Mouse (Mus musculus): ENCODE measurements around the gene D430041D05Rik.

The D430041D05Rik gene

DNA sequence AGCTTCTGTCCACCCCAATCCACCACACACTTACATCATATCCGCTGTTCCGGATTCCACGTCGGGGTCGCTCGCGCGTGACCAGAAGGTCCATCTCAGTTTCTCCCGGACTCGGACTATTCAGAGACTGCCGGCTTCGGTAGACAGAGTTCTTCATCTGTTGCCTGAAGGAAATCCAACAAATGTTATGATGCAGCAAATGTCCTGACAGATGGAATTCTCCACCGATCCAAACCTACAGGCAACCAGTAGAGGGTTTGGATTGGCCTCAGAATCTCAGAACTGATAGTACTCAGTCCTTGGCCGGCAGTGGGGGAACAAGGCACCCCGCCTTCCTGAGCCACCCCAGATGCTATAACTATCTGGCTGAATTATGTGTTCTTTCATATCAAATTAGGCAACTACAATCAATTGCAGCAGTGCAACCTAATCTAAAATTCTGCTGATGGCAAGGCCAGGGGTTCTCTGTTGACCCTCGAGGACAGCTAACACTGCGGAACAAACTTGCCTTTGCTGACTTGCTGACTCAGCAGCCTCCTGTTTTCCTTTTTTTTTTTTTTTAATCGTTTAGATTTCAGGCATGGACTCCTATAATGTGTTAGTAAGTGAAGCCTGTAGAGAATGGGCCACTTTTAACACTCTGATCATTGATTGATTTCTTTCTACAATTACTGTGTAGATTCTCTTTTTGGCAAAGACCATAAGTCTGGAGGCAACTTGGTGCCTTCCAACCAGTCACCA lies 218.2 kb downstream of the D430041D05Rik start:
- no peak for DNase-seq (ENCODE audit: low spot score in 2 of 2)

DNA sequence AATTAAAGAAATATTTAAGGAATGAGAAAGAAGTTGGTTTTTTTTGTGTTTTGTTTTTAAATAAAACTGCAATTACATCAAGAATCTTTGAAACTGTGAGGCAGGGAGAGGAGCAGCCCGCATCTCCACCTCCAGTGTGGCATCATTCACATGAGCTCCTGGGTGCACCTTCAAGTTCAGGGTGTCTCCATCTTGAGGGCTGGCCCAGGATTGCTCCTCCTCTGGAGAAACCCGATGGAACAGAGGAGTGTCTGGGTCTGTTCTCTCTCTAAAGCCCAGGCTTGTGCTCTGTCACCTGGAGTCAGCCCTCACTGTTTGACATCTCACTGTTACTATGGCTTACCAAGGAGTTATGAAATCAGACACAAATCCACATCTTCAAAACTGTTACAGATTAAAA lies 219.1 kb downstream of the D430041D05Rik start:
- DNase-seq (ENCODE audit: low spot score in 2 of 2), result no peak

DNA sequence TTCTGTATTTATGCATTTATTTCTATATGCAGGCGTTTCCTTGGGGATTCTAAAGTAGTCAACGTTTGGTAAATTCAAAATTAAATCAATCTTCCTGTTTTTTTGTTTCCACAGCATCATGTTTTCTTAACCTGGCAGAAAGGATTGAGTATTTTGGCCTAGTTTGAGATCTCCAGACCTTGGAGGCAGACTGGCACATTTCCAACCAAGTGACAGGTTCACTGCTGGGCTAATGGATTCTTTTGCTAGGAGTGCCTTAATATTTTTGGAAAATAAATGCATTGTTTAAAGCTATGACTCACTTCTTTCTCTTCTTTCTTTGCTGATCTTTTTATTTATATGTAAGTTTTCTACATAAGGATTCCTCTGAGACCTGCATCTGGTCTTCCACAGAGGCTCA lies 222.0 kb downstream of the D430041D05Rik start:
- no peak for DNase-seq (ENCODE audit: low spot score in 2 of 2)

DNA sequence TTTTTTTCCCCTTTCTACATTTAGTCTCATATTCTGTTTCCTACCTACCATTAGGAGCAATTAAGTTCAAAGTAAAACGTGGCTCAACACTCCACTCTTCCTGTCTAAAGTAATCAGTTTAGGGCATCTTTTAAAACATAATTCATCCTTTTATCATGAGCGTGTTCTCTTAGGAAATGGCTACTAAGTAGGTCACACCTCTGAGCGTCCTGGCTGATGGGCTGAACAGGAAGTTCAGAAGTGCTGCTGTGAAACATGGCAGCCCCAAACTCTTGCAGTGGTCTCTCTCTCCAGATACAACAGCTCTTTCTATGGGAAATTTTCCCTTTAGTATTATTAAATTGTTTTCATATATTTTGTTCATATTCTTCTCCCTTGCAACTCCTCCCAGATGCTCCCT lies 223.7 kb downstream of the D430041D05Rik start:
- DNase-seq (ENCODE audit: low spot score in 2 of 2), result no peak

DNA sequence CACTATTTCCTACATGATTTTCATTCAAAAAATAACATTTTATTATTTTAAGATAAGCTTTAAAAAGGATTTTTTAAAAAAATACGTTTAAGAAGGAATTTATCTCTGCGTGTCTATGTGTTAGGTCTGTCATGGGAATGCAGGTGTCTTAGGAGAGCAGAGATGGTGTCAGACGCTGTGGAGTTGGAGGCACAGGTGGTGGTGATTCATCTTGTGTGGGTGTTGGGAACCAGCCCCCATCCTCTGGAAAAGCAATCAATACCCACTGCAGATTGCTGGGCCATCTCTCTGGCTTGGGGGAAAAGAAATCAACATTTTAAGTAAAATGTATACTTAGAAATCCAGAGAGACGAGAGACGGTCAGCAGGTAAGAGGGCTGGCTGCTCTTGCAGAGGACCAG lies 225.2 kb downstream of the D430041D05Rik start:
- DNase-seq (ENCODE audit: low spot score in 2 of 2), result no peak

DNA sequence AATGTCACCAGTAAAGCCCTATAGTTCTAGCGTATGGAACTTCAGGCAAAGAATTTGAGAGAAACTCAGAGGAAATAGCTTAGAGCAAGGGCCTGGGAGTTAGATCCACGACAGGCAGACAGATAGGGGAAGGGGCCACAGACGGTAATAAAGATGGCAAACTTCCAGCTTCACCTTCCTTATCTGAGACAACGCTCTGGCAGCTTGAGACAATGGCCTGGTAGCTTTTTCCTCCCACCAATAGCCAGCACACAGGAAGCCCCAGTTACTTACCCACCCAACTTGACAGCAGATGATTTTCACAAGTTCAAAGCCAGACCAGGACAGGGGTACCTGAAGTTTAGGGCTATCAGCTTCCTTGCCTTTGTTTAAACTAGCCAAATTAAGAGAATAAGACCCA lies 226.5 kb downstream of the D430041D05Rik start:
- no peak for DNase-seq (ENCODE audit: low spot score in 2 of 2)

DNA sequence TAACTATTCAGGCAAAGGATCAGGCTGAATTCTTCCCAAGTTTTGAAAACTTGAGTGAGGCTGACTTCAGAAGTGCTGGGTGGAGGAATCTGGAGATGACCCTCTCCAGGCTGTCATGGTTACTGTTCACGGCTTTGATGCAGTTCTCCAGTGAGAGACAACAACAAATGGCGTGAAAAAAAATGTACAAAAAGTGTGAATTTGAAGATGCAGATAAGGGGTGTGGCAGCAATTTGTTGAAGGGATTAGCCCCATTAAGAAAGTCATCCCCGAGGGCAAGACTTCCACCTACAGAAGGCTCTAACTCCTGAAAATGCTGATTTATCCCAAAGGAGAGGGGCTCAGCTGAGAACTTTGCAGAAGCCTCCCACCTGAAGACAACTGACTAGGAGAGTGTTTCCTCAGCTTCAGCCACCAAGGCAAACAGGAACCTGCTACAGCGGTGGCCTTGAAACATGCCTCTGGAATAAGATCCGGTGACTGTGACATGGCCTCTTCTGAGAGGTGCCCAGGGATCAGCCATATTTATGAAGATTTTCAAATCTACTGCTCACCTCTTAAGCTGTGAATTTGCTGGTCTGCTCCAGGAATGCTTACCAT lies 227.5 kb downstream of the D430041D05Rik start:
- no peak for DNase-seq (ENCODE audit: low spot score in 2 of 2)

DNA sequence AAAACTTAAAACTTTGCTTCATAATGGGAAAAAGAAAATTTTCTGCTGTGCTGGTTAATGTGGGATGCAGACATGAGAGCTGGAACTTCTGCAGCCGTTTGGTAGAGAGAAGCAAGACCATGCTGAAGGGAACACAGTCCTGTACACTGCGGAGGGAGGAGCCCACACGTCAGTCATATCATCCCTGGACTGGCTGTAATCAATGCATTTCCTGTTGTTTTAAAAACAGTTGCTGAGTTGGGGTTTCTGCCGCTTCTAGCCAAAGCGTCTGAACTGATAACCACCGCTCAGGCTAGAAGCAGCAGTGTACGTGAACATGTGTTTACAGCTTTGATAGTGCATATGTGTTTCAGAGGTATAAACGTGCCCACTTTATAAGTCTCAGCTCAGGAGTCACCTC lies 231.2 kb downstream of the D430041D05Rik start:
- DNase-seq (ENCODE audit: low spot score in 2 of 2), result no peak

DNA sequence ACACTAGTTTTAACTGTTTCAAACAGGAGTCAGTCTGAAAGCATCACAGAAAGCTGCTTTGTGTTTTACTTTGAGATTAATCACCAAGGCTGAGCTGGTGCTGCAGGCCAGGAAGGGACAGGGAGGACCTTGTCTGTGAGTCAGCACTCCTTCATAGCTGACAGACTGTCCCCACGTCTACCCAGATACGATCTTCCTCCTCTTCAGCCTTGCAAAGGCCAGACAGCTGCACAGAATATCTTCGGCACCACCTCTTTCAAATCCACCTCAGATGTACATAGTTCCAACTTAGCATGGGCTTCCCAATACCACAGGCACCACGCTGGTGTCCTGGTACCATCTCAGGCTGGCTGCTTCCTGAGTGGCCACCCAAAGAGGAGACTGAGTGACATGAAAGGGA lies 232.6 kb downstream of the D430041D05Rik start:
- no peak for DNase-seq (ENCODE audit: low spot score in 2 of 2)

DNA sequence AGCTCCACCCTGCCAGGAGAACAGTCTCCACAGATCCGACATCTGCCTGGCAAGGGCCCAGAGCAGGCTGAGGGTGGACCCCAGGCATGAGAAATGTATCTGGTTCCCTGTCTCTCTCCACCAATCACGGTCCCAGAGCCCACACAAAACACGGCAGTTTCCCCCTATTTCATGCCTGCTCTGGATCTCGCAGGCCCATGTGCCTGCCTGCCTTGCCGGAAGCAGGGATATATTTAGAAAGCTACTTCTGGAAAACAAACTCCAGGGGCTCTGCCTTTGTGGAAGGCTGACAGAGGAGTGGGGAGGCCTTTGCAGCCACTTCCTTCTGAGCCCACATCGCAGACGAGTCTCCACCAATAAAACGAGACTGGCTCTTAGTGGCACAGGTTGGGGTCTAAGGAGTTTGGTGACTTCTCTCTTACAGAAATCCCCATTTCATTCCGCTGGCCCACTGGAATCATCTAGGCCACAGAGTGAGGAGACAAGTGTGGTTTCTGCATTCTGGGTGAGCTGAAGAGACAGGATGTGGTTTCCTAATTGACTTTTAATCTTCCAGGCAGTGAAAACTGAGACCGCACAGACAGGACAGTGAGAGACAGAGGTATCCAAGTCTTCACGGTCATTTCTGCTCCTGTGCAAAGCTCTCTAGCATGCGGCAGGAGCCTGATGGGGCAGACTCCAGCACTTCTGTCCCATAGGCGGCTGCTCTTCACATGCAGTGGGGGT lies 233.7 kb downstream of the D430041D05Rik start:
- no peak for DNase-seq (ENCODE audit: low spot score in 2 of 2)

DNA sequence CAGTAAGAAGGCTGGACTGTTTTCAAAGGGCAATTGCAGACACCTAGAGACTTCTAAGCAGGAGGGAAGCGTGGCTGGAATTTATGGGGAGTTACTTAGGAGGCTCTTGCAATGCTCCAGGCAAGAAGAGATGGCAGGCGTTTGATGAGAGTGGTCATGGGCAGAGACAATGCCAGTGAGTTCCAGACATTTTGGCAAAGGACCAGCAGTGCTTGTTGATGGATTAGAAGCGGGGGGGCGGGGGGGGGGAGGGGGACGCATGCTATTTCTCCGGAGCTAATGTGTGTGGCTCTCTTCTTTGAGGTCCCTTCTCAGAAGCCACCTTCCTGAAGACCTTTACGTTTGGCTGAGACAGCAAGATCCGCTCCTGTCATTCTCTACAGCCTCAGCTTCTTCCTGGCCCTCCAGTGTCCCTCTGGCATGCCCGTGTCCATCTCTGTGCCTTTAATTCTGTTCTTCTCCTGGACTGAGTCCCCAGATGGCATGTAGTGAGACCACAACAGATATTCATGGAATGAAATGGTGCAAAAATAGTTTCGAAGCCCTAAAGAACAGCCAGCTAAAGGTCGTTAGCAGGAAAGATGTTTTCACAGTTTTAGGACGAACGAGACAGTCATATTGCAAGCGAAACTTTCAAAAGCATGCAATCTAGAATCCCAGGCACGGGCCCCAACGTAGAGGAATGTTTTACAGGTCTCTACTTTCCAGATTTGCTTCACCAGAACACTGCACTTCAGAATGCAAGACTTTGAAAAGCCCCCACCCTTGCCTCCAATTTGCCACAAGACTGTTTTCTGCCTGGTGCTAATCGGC lies 234.4 kb downstream of the D430041D05Rik start:
- DNase-seq (ENCODE audit: low spot score in 2 of 2), result no peak

DNA sequence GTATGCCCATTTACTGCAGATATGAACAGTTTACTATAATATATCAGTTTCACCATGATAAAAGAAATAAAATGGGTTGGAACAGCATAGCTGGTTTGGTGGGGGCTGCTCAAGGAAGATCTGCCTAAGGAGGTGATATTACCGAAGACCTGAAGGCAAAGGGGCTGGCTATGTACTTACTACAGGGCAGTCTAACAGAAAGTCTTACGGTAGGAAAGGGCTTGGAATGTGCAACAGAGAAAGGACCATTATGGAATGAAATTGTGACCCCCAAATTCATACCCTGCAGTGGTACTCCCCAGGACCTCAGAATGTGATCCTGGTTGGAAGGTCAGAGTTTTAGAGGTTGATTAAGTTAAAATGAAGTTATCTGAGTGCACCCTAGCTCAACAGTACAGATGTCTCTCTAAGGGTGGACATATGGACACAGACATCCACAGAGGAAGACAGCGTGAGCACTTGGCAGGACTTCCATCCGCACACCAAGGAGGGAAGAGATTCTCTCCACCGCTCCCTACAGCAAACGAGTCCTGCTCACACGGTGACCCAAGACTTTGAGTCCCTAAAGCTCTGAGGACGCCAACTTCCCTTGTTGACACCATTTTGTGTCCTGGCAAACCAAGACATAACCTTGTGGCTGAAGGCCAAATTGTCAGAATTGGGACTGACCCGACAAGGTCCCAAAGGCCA lies 235.2 kb downstream of the D430041D05Rik start:
- DNase-seq (ENCODE audit: low spot score in 2 of 2), result no peak

DNA sequence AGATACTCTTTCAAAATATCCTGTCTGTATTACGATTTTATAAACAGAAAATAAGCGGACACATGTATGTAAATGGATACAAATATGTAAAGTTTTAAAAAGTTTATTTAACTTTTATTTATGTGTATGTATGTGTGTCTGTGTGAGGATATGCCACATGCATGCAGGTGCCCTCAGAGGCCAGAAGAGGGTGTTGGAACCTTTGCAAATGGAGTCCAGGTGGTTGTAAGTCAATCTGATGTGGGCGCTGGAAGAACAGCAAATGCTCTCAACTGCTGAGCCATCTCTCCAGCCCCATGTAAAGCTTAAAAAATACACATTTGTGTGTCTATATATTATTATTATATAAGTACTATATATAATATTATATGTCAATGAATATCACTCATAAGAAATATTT lies 237.4 kb downstream of the D430041D05Rik start:
- no peak for DNase-seq (ENCODE audit: low spot score in 2 of 2)

DNA sequence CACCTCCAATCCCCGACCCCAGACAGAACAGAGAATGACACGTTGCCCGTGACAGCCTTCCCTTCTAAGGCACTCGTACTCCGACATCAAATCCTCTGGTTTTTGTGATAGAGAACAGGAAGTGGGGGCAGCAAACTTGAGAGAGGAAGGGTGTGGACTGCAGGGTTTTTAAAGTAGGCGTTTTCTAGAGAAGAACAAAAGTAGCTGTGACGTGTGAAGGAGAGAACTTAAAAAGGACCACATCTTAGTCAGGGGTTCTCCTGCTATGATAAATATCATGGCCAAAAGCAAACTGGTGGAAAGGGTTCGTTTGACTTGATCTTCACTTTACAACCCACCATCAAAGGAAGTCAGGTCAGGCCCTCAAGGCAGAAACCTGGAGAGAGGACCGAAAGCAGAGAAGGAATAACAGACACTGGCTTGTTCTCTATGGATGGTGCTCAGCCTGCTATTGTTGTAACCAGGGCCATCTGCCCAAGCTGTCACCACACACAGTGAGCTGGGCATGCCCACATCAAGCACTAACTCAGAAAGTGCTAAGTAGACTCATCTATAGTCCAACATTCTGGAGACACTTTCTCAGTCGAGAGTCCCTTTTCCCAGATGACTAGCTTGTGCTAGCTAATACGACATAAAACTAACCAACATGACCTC lies 238.0 kb downstream of the D430041D05Rik start:
- no peak for DNase-seq (ENCODE audit: low spot score in 2 of 2)

DNA sequence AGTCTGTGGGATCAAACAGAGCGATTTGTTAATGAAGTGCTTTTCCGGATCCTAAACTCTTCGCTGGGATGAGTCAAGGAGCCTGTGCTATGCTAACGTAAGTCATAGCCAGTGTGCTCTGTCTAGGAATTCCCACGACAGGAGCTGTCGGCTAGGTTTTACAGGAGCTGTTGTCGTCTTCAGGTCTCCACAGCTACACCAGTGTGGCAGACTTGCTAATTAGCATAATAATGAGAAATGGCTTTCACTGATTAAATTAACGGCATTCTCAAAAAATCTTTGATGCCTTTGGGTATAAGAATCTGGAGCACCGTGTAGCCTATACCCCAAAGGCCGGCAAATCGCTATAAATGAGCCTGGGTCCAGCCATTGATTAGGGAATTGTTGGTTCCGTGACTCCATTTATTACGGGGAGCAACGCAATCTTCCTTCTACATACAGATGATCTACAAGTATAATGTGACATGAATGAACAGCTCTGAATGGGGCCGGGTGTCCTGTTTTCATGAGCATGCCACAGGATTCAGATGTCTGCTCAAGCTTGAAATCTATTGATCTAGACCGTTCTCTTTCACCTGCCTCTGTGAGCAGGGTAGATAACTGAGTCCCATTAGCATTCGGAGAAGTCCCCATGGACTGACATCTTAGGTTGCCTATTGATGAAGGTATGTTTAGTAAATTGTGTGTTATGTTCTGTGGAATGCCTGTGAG lies 242.5 kb downstream of the D430041D05Rik start:
- DNase-seq (ENCODE audit: low spot score in 2 of 2), result no peak

DNA sequence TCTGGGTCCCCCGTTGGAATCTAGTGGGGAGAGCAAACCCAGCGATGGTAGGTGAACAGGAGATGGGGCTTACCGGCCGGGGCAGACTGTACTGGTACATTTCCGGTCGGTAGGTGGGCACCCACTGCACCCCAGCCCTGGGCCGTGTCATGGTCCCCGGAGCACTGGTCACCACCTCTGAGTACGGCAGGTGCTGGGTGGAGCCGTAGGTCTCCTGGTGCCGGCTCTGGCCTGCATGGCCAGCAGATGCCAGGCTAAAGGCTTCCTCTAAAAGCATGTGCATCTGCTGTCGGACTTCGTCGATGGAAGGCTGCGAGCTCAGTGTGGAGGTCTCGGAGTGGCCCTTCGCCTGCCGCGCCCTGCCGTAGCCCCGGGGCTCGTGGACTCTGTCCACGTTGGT lies 243.0 kb downstream of the D430041D05Rik start:
- no peak for DNase-seq (ENCODE audit: low spot score in 2 of 2)

DNA sequence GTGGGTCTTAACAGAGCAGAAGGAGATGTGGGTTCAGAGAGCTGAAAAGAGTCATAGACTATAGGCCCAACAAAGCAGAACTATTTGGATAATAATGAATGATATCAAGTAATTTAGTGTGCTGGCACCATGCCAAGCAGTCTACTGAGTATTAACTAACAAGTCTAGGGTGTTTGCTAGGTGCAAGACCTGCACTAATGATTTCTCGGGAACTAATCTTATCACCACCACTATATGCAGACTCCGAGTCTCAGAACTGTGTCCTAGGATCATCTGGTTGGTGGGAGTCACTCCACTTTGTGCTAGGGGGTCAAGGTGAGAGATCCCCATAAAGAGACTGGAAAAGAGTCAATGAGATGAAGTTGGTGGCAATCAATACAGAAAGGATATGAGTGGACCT lies 245.2 kb downstream of the D430041D05Rik start:
- no peak for DNase-seq (ENCODE audit: low spot score in 2 of 2)

DNA sequence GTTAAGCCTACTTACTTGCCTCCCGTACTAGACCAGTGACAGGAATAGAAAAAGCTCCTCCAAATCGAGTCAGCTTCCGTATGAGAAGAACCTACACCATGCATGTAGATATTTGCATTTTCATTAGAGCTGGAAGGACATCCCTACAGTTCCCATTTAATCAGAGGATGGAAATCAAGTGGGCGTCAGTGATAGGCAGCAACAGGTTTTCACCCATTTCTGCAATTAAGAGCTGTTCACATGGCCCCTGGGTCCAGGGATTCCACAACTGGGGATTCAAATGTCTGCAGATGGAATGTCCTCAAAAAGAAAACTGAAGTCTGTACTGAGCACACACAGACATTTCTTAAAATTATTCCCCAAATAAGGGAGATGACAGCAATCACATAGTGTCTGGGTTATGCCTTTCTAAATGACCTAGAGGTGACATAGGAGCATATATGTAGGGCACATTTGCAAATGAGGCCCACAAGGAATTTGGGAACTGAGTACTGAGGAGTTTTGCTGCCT lies 246.8 kb downstream of the D430041D05Rik start:
- DNase-seq (ENCODE audit: low spot score in 2 of 2), result no peak

DNA sequence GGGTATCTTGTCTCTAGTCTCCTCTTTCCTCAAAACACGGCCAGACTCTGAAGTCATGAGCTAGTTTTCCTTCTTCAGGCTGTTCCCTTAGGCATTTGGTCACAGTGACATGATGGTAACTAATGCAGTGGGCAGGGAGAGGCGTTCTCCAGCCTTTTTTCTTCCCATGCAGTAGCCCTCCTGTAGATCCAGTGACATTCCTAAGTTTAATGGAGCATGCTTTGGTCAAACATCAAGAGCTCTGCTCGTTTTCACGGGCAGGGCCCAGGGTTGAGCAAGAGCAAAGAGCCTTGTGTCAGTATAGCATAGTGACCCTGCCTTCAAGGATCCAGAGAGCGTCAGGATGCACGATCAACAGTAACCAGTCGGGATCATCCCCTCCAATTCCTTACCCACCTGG lies 247.4 kb downstream of the D430041D05Rik start:
- DNase-seq (ENCODE audit: low spot score in 2 of 2), result no peak

DNA sequence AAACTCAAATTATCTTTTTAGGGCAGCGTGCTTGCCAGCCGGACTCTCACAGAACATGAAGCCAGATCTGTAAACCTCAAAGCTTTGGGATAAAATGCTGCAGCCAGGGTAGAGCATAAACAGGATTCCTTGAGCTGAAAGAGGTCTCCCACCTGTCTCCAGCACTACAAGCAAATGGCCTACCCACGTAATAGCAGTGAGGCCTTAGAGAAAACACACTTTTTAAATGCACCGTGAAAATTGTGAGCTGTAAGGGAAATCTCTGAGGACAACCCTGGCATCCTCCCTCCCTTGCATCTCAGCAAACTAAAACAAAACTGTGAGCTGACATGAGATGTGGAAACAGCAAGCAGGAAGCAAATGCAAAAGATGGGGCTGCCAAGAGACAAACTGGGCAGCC lies 253.0 kb downstream of the D430041D05Rik start:
- no peak for DNase-seq (ENCODE audit: low spot score in 2 of 2)

All from spleen, postnatal 4 days (tissue).